ENCODE assay signal across 31 mouse cellular contexts in the genomic region with DNA sequence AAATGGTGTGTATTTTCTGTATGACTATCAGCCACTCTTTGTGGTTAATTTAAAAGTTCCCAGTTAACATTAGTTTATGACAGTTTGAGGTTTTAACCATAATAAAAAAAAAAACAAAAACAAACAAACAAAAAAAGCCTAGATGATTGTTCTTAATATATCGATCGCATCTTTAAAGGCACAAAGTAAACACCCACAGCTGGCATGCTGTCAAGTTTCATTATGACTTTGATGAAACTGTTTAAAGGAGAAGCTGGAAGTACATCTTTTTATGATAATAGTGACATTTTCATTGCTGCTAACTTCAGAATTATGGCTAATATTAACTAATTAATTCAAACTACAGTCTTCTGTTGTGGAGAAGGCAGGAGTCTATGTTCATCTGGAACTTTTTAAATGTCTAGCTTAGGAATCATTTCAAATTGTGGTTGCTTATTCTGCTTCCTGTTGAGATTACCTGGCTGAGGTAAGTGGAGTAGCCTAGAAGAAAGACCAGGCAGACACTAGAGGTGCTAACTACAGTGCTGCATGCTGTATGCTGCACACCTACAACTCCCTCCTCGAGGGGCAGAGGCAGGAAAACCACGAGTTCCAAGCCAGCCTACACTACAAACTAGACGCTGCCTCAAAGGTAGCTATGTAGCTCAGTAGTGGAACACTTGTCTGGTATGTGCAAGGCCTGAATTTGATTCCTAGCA.
DNase-seq lines count a peak whose midpoint lies in the region; ATAC-seq and TF ChIP-seq lines count a peak whose summit lies in the region.
"Had no signal": no experiment of that assay in that cellular context is flagged by ENCODE, and none has a peak within 500 bp of the region (broad histone marks: within the 10 kb centered on the region; RNA-seq: fewer than 3 reads in every experiment).

No protein-coding gene starts in this region.

- no peak for TF ChIP-seq POLR2A in liver, adult 2 months (IDR thresholded peaks at IDR 0.05; ENCODE audit: extremely low read depth, insufficient read depth, low read length)
- no peak for TF ChIP-seq POLR2A in CH12.LX (IDR thresholded peaks at IDR 0.05; ENCODE audit: low read depth, low read length)

- in situ Hi-C loops in CH12.LX (cut with MboI; ENCODE audit: low pct_ligation_motif_present, low pct_unique_long_range_greater_than_20kb, low sequenced_read_pairs) = no loop called here

- H3K9ac ChIP-seq in forebrain, embryonic 11.5 days (ENCODE audit: low read length) = no peak overlapping the region
- no peak overlapping the region for H3K9ac ChIP-seq in forebrain, embryonic 12.5 days
- no peak overlapping the region for H3K9ac ChIP-seq in liver, adult 2 months (ENCODE audit: low read depth, low read length)
- H3K9ac ChIP-seq in liver, embryonic 11.5 days (ENCODE audit: low read depth, low read length) = no peak overlapping the region
- no peak overlapping the region for H3K9ac ChIP-seq in CH12.LX (ENCODE audit: insufficient read depth, low read depth)
- H3K9ac ChIP-seq: embryonic facial prominence, embryonic 13.5 days; forebrain, postnatal 0 days; heart, embryonic 13.5 days; hindbrain, embryonic 14.5 days; intestine, embryonic 15.5 days had no signal

- TF ChIP-seq CTCF in liver, adult 2 months (IDR thresholded peaks at IDR 0.05; ENCODE audit: low read depth, low read length) = no peak
- no peak for TF ChIP-seq CTCF in CH12.LX (conservative IDR thresholded peaks at IDR 0.05 in 1 of 2, IDR thresholded peaks at IDR 0.05 in 1 of 2; ENCODE audit: low read depth in 2 of 2, low read length in 2 of 2)
- no peak for TF ChIP-seq CTCF in gastrocnemius, adult 2 months (IDR thresholded peaks at IDR 0.05)

- dilution Hi-C loops in CH12.LX (cut with MboI; ENCODE audit: extremely low pct_ligation_motif_present, extremely low pct_unique_long_range_greater_than_20kb, low sequenced_read_pairs) = no loop called here

- H3K27me3 ChIP-seq in forebrain, embryonic 11.5 days (ENCODE audit: control insufficient read depth, insufficient read depth, low read length) = no peaks in the 10 kb centered on the region
- H3K27me3 ChIP-seq in forebrain, embryonic 12.5 days = no peaks in the 10 kb centered on the region
- no peaks in the 10 kb centered on the region for H3K27me3 ChIP-seq in liver, adult 2 months (ENCODE audit: control insufficient read depth, insufficient read depth, low read length)
- H3K27me3 ChIP-seq in liver, embryonic 11.5 days (replicated peaks; ENCODE audit: control insufficient read depth, insufficient read depth, low read length) = no peaks in the 10 kb centered on the region; the same call in 1 of the 2 replicates
- no peaks in the 10 kb centered on the region for H3K27me3 ChIP-seq in CH12.LX (replicated peaks)
- H3K27me3 ChIP-seq: embryonic facial prominence, embryonic 13.5 days; heart, embryonic 13.5 days; intestine, embryonic 15.5 days had no signal

- intact Hi-C loops in gastrocnemius, adult 2 months (cut with DNase I) = no loop called here

- H3K4me1 ChIP-seq in forebrain, embryonic 11.5 days (replicated peaks; ENCODE audit: control insufficient read depth, insufficient read depth, low read length) = no peaks in the 10 kb centered on the region
- no peaks in the 10 kb centered on the region for H3K4me1 ChIP-seq in forebrain, embryonic 12.5 days
- peaks cover 17% of the 10 kb centered on the region for H3K4me1 ChIP-seq in liver, adult 2 months (ENCODE audit: control insufficient read depth, insufficient read depth, low read length)
- H3K4me1 ChIP-seq in liver, embryonic 11.5 days (replicated peaks; ENCODE audit: control insufficient read depth, insufficient read depth, low read length) = no peaks in the 10 kb centered on the region
- H3K4me1 ChIP-seq in CH12.LX (ENCODE audit: control insufficient read depth in 1 of 2, insufficient read depth in 2 of 2) = peaks cover 5 to 18% of the 10 kb centered on the region in 2 experiments
- H3K4me1 ChIP-seq: intestine, embryonic 15.5 days had no signal

- ATAC-seq in forebrain, embryonic 11.5 days (replicated peaks; ENCODE audit: low FRiP score) = no peak
- no peak for ATAC-seq in forebrain, embryonic 12.5 days (ENCODE audit: low FRiP score)
- ATAC-seq in liver, embryonic 11.5 days (replicated peaks; ENCODE audit: low FRiP score) = no peak
- peak; percentile 79 for ATAC-seq in inflammation-experienced regulatory T-cells, adult 6 months
- ATAC-seq: forebrain, embryonic 14.5 days; forebrain, postnatal 0 days; hindbrain, postnatal 0 days; intestine, embryonic 15.5 days had no signal

- no peaks in the 10 kb centered on the region for H3K9me3 ChIP-seq in forebrain, embryonic 11.5 days (ENCODE audit: control insufficient read depth, low read length)
- H3K9me3 ChIP-seq in forebrain, embryonic 12.5 days = no peaks in the 10 kb centered on the region
- H3K9me3 ChIP-seq in liver, embryonic 11.5 days (ENCODE audit: control insufficient read depth, low read length) = no peaks in the 10 kb centered on the region
- no peaks in the 10 kb centered on the region for H3K9me3 ChIP-seq in CH12.LX (replicated peaks; ENCODE audit: low read length)
- H3K9me3 ChIP-seq: embryonic facial prominence, embryonic 10.5 days; embryonic facial prominence, embryonic 13.5 days; heart, embryonic 10.5 days; heart, embryonic 13.5 days; intestine, embryonic 15.5 days had no signal

- no peaks in the 10 kb centered on the region for H3K36me3 ChIP-seq in forebrain, embryonic 11.5 days (ENCODE audit: control insufficient read depth, insufficient read depth, low read length)
- H3K36me3 ChIP-seq in forebrain, embryonic 12.5 days (replicated peaks) = no peaks in the 10 kb centered on the region
- no peaks in the 10 kb centered on the region for H3K36me3 ChIP-seq in liver, adult 2 months (ENCODE audit: control insufficient read depth, insufficient read depth, low read length)
- H3K36me3 ChIP-seq in liver, embryonic 11.5 days (ENCODE audit: control insufficient read depth, insufficient read depth, low read length) = no peaks in the 10 kb centered on the region
- H3K36me3 ChIP-seq in CH12.LX (replicated peaks in 1 of 2; ENCODE audit: control insufficient read depth in 1 of 2, insufficient read depth in 1 of 2, low read length in 1 of 2) = no peaks in the 10 kb centered on the region
- H3K36me3 ChIP-seq: embryonic facial prominence, embryonic 10.5 days; embryonic facial prominence, embryonic 13.5 days; heart, embryonic 10.5 days; heart, embryonic 13.5 days; intestine, embryonic 15.5 days had no signal

- no peak for TF ChIP-seq RAD21 in CH12.LX (IDR thresholded peaks at IDR 0.05; ENCODE audit: low read depth, low read length)

- no peak overlapping the region for H3K27ac ChIP-seq in forebrain, embryonic 11.5 days (ENCODE audit: low read depth, low read length)
- H3K27ac ChIP-seq in forebrain, embryonic 12.5 days = no peak overlapping the region
- H3K27ac ChIP-seq in liver, adult 2 months (replicated peaks; ENCODE audit: insufficient read depth, low read depth, low read length) = no peak overlapping the region
- no peak overlapping the region for H3K27ac ChIP-seq in liver, embryonic 11.5 days (ENCODE audit: low read depth, low read length)
- no peak overlapping the region for H3K27ac ChIP-seq in CH12.LX (ENCODE audit: insufficient read depth, low read depth)
- H3K27ac ChIP-seq in gastrocnemius, adult 2 months = no peak overlapping the region
- H3K27ac ChIP-seq: embryonic facial prominence, embryonic 10.5 days; embryonic facial prominence, embryonic 13.5 days; heart, adult 2 months; heart, embryonic 10.5 days; heart, embryonic 13.5 days; hindbrain, embryonic 14.5 days; hindbrain, postnatal 0 days; intestine, embryonic 15.5 days had no signal

- peak; percentile 8 for DNase-seq in forebrain, embryonic 11.5 days (ENCODE audit: low spot score)
- DNase-seq in liver, adult 2 months (ENCODE audit: extremely low read depth, low read depth, low spot score) = peak; percentile 74
- no peak for DNase-seq in liver, embryonic 11.5 days (ENCODE audit: low spot score)
- DNase-seq in CH12.LX (ENCODE audit: extremely low read depth) = peak; percentile 8
- no peak for DNase-seq in gastrocnemius, adult 2 months
- no peak for DNase-seq in retina, embryonic 14.5 days (ENCODE audit: low spot score)
- DNase-seq: adrenal gland, adult 8-10 months; adrenal gland, postnatal 25 days; B cell, adult 2 months; cerebellum, adult 11-12 months; cerebellum, adult 8-10 months; cerebellum, postnatal 10 days; cerebellum, postnatal 36 days; embryo, embryonic 11 days; forebrain, postnatal 0 days; gastrocnemius, postnatal 10 days; gastrocnemius, postnatal 36 days; heart, adult 2 months; heart, postnatal 14 days; heart, postnatal 4 days had no signal

- H3K4me2 ChIP-seq in forebrain, embryonic 11.5 days (ENCODE audit: low read depth, low read length, severe bottlenecking) = no peak overlapping the region
- H3K4me2 ChIP-seq in forebrain, embryonic 12.5 days = no peak overlapping the region
- H3K4me2 ChIP-seq in liver, embryonic 11.5 days = no peak overlapping the region
- no peak overlapping the region for H3K4me2 ChIP-seq in CH12.LX (ENCODE audit: insufficient read depth, low read depth, poor library complexity, severe bottlenecking)
- H3K4me2 ChIP-seq: embryonic facial prominence, embryonic 13.5 days; heart, embryonic 13.5 days; hindbrain, embryonic 14.5 days; intestine, embryonic 15.5 days had no signal

- WGBS in forebrain, embryonic 11.5 days = 91% methylated on average over 5 of the region's 5 CpGs
- WGBS in forebrain, embryonic 12.5 days = 84% methylated on average over 5 of the region's 5 CpGs
- 53% methylated on average over 5 of the region's 5 CpGs for WGBS in liver, adult 2 months
- WGBS in liver, embryonic 11.5 days = 68% methylated on average over 5 of the region's 5 CpGs

- H3K79me2 ChIP-seq in liver, adult 2 months (ENCODE audit: control insufficient read depth, insufficient read depth, low read length) = no peaks in the 10 kb centered on the region
- H3K79me2 ChIP-seq in CH12.LX (replicated peaks; ENCODE audit: control insufficient read depth, extremely low read depth, insufficient read depth, poor library complexity, severe bottlenecking) = no peaks in the 10 kb centered on the region

- H3K4me3 ChIP-seq in forebrain, embryonic 11.5 days (ENCODE audit: low read depth, low read length) = no peak overlapping the region
- no peak overlapping the region for H3K4me3 ChIP-seq in forebrain, embryonic 12.5 days (replicated peaks)
- no peak overlapping the region for H3K4me3 ChIP-seq in liver, adult 2 months (ENCODE audit: insufficient read depth, low read depth, low read length)
- H3K4me3 ChIP-seq in liver, embryonic 11.5 days (ENCODE audit: low read depth, low read length) = no peak overlapping the region
- H3K4me3 ChIP-seq in CH12.LX (replicated peaks in 1 of 3; ENCODE audit: low read depth in 2 of 3, low read length in 2 of 3, poor library complexity in 1 of 3) = no peak overlapping the region
- H3K4me3 ChIP-seq in gastrocnemius, adult 2 months = no peak overlapping the region
- H3K4me3 ChIP-seq: embryonic facial prominence, embryonic 10.5 days; embryonic facial prominence, embryonic 13.5 days; erythroblast, embryonic 14.5 days; heart, adult 2 months; heart, embryonic 10.5 days; heart, embryonic 13.5 days; intestine, embryonic 15.5 days had no signal

- TF ChIP-seq EP300 in CH12.LX (IDR thresholded peaks at IDR 0.05; ENCODE audit: low read length) = peak; percentile 63

TF ChIP-seq in CH12.LX, 34 proteins besides CTCF, POLR2A, EP300 and RAD21 (continues in another document):
- TF ChIP-seq CHD1 (IDR thresholded peaks at IDR 0.05; ENCODE audit: low read depth, low read length) (no peak), IRF4 (IDR thresholded peaks at IDR 0.05; ENCODE audit: low read depth, low read length) (peak; percentile 84)

Comparison
In these comparisons a context has a peak if more than half of its experiments do, and no peak if none do; other contexts are left out.
1. DNase-seq: peak in forebrain, embryonic 11.5 days (single experiment), liver, adult 2 months (single experiment) and CH12.LX (single experiment); none in liver, embryonic 11.5 days (single experiment), gastrocnemius, adult 2 months (single experiment) and retina, embryonic 14.5 days (single experiment).